Mouse (Mus musculus) heart, postnatal 25 days (tissue): Measurements from ENCODE around the gene Tmem190. TPM values are rescaled to one million over a fixed set of nuclear protein-coding genes. Genes with fewer than 3 reads are reported as not detected.

ENCODE experiments used
- DNase-seq: peaks from one replicate; pipeline ENCODE4 v3.0.0; 2022; ENCODE audit warnings: low spot score
- intact Hi-C: fragments of 180-260 bp; cut with DNase I; formaldehyde crosslinking; loops from one replicate; pipeline ENCODE4 v1.15.1; 2025
- total RNA-seq, 2 experiments: library from RNA; stranded (reverse); gene quantifications; 2 replicates each; pipeline ENCODE4 v1.2.3; 2021

Tmem190 gene
- total RNA-seq = not detected

DNA sequence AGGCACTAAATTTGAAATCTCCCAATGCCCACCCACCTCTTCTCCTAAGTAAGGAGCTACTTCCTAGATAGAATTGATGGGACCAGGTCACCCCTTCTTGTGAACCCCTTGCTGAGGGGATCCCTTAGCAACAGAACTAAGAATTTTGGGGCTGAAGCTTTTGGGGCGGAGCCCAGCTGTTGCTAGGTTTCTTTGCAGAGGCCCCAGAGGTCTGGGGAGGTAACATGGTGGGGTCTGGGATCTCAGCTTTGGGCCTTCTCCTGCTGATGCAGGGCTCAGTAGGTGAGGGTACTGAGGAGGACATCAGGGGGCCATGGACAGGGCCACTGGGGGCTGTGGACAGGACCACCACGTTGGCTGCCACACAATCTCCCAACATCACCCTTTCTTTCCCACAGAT, at the start of gene Tmem190, which contains the start of gene Il11:
TSS of gene Tmem190 (plus strand) at position 179 of the 400 bp plus-strand sequence.
TSS of gene Il11 (minus strand) at position 101 of the 400 bp plus-strand sequence.
- intact Hi-C loops = no loop called here
- no peak for DNase-seq

DNA sequence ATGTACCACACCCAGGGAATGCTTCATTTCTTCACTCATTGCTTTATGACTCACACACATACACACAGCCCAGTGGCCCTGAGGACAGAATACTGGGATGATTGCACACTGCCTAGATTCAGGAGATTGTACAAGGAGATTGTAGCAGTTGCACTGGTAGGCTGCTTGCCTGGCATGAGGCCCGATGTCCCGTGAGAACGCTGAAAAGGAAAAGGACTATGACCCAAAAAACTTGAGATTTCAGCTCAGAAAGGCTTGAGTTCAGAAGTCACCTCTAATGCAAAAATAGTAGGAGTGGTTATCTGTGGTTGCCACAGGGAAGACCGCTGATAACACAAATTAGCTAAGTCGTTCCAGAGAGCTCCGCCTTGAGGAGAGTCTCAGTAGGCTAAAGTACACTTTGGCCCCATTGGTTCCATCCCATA, 49.8 kb upstream of the Tmem190 start:
- DNase-seq = no peak
- intact Hi-C loops = no loop called here

- no peak for DNase-seq
- intact Hi-C loops = no loop called here
Measured at GRCm38 (mm10) chr7:4739041-4739543, 43.6 kb upstream of the Tmem190 start.

DNA sequence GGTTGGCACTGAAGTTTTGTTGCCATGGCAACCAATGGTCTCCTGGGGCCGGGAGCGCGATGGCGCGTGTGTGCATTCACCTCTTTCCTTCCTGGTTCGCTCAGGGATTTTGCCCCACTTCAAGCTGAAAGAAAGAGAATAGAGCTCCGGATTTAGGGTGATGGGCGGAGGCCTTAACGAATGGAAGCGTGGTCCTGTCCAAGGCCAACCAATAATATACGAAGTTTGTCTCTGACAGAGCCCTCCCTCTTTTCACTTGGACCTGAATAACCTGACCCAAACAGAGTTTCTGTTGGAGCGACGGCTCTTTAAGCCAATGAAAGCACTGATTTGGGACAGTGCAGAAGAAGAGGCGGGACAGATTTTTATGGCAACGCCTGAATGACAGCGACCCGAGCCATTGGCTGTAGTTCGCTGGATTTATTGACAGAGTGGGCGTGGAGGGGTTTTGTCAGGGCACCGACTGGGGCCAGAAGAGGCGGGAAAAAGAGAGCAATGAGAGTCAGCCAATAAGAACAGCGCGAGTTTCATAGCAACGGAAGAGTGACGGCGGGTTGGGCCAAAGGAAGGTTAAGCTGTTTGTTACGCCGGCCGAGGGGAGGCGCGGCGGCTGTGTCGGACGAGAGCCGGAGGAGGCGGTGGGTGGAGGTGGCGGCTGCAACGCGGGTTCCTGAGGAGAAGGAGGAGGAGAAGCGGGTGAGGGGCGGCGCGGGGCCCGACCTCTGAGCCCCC, 43.0 kb upstream of the Tmem190 start, which contains the start of gene Kmt5c:
TSS of gene Kmt5c (plus strand) at position 572 of the 732 bp plus-strand sequence.
- intact Hi-C loops = loop anchor here (2.0 to 5.0 kb wide), 3 partner anchors 49 to 128 kb away; partner anchors contain the start of genes Hspbp1 and Tmem238
- peak; percentile 99 for DNase-seq

DNA sequence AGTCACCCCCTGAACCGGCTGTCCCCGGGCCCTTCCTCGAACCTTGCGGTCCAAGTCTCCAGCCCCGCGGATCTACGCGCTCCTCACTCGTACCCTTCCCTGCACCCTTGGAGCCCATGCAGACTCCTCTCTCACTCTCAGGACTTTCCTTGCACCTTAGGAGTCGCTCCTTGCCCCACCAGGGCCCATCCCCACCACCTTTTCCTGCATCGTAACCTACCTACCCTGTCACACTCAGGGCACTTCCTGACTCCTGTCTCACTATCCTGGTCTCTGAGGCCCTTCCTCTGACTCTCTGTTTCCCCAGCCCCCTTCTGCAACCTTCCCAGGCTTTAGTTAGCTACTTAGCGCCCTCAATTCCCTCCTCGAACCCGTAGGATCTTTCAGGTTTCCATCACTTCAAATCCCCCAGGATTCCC, 42.4 kb upstream of the Tmem190 start:
- no peak for DNase-seq
- intact Hi-C loops = loop anchor here (2.0 to 5.0 kb wide), 3 partner anchors 48 to 127 kb away; partner anchors contain the start of genes Hspbp1 and Tmem238

DNA sequence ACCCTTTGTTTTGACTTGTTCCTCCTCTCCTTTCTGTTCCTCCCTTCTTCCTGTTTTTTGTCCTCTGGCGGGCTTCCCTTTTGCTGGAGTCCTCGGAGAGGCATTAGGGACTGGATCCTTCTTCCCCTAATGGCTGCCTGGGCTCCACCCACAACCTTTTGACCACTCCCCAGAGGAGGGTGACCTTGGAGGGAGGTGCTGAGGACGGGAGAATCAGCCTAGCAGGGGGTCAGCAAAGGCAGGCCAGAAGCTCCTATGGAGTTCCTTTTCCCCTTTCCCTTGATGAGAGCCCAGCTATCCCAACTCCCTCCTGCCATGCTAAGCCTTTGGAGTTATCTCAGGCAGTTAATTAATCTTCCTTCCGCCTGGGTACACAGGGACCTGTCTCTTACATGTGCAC, 41.6 kb upstream of the Tmem190 start:
- intact Hi-C loops = loop anchor here (2.0 to 5.0 kb wide), 3 partner anchors 48 to 126 kb away; partner anchors contain the start of genes Hspbp1 and Tmem238
- DNase-seq = peak; percentile 62

DNA sequence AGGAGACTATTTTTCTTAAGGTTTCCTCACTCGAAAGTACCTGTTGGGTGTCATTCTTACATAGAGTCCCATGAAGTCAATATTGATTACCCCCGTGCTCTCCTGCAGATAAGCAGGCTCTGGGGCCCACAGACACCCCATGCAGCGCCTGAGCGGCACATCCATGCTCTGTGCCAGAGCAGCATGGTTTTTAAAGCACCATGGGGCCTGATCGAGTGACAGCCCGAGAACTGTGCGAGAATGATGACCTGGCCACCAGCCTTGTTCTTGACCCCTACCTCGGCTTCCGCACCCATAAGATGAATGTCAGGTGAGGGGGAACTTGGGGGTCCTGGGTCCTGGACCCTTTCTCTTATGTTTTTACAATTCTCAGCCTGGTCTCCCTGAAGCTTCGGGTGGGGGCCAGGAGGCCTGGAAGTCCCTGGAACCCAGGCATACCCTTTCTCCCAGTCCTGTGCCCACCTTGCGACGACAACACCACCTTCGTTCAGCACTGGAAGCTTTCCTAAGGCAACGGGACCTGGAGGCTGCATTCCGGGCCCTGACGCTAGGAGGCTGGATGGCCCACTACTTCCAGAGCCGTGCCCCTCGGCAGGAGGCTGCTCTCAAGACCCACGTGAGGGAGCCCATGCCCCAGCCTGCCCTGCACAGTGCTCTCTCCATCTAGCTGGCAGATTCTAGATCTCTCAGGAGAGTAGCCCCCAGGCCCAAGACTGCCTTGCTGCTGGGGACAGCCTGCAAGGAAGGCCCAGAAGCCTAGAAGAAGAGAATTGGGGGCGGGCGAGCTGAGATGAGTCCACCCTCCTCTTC, 40.9 kb upstream of the Tmem190 start:
- intact Hi-C loops = loop anchor here (2.0 to 5.0 kb wide), 3 partner anchors 47 to 125 kb away; partner anchors contain the start of genes Hspbp1 and Tmem238

DNA sequence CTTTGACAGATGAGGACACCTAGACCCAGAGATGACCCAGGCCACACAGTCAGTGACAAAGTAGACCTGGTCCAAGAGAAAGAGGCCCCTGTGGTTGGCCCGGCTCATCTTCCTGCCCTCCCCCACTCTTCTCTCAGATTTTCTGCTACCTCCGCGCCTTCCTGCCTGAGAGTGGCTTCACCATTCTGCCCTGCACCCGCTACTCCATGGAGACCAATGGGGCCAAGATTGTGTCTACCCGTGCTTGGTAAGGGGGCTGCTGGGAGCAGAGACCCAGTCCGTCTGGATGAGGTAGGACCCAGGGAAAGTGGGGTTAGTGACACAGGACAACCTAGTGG, 40.3 kb upstream of the Tmem190 start:
- intact Hi-C loops = loop anchor here (5.0 kb wide), 2 partner anchors 55 to 125 kb away; partner anchors contain the start of gene Hspbp1
- DNase-seq = no peak

More for the DNA sequence above, 40.9 kb upstream of the Tmem190 start:
- no peak for DNase-seq

DNA sequence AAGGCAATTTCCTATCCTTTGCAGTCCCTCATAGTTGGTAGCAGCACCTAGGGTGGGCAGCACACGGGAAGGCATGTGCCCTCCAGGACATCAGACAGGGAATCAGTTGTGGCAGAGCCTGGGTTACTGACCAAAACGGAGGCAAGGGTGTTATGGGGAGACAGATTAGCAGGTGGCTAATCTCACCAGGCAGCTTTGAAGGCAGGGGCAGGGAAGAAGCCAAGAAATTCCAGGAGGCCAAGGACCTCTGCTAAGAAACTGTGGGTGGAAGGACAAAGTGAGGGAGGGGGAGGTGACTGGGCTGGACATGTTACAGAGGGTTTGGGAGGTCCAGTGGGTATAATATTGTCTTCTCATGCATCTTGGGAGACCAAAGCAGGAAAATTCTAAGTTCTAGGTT, 39.4 kb upstream of the Tmem190 start:
- no peak for DNase-seq
- intact Hi-C loops = loop anchor here (5.0 kb wide), 2 partner anchors 56 to 124 kb away; partner anchors contain the start of gene Hspbp1

DNA sequence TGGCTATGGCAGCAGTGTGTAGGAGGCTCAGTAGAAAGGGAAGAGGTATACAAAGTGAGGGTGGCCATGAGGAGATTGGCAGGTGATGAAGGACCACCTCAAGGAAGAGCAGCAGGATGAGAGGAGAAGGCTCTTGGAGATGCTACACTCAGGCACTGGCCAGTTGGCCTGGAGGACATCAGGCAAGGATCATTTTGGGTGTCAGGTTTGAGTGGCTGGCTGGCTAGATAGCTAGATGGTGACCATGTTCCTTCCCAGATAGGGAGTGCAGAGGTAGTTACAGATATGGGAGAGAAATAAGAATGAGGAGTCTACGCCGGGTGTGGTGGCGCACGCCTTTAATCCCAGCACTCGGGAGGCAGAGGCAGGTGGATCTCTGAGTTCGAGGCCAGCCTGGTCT, 37.9 kb upstream of the Tmem190 start:
- DNase-seq = no peak
- intact Hi-C loops = loop anchor here (5.0 kb wide), 2 partner anchors 58 to 122 kb away; partner anchors contain the start of gene Hspbp1

- intact Hi-C loops = no loop called here
- no peak for DNase-seq
Measured at GRCm38 (mm10) chr7:4746326-4746980, 36.3 kb upstream of the Tmem190 start.

DNA sequence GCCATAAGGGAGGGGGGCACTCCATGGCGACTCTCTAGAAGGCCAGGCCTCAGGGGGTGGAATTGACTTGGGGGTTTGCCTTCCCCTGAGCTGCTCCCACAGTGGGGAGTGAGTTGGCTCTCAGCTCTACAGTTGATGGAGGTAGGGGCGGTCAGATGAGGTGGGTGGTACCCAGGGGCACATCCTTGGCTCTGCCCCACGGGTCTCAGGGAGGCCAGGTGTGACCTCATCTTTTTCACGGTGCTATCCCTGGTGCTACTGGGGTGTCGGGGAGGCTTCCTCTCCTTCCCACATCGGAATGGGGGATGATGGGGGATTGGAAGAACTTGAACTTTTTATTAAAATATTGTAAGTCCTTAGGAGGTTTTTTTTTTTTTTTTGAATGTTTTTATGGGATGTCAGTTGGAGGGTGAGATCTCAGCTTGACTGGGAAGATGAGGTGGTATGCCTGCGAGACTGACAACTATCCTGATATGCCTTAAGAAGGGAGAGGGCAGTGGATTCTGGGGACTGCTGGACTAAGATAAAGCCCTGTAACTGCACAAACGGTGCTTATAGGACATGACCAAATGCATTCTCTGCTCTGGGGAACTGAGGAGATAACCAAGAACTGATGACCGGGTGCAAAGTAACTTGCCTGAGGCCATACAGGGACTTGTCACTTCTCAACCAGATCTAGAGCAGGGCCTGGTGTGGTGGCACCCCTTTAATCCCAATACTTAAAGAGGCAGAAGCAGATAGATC, 35.4 kb upstream of the Tmem190 start:
- intact Hi-C loops = no loop called here
- no peak for DNase-seq

GRCm38 (mm10) chr7:4748321-4748720, 34.4 kb upstream of the Tmem190 start:
- intact Hi-C loops = no loop called here

GRCm38 (mm10) chr7:4749169-4749568, 33.6 kb upstream of the Tmem190 start:
- DNase-seq = no peak
- intact Hi-C loops = no loop called here

More at GRCm38 (mm10) chr7:4748321-4748720, 34.4 kb upstream of the Tmem190 start:
- DNase-seq = no peak

GRCm38 (mm10) chr7:4751971-4752820, 30.5 kb upstream of the Tmem190 start:
- intact Hi-C loops = no loop called here
- DNase-seq = no peak

DNA sequence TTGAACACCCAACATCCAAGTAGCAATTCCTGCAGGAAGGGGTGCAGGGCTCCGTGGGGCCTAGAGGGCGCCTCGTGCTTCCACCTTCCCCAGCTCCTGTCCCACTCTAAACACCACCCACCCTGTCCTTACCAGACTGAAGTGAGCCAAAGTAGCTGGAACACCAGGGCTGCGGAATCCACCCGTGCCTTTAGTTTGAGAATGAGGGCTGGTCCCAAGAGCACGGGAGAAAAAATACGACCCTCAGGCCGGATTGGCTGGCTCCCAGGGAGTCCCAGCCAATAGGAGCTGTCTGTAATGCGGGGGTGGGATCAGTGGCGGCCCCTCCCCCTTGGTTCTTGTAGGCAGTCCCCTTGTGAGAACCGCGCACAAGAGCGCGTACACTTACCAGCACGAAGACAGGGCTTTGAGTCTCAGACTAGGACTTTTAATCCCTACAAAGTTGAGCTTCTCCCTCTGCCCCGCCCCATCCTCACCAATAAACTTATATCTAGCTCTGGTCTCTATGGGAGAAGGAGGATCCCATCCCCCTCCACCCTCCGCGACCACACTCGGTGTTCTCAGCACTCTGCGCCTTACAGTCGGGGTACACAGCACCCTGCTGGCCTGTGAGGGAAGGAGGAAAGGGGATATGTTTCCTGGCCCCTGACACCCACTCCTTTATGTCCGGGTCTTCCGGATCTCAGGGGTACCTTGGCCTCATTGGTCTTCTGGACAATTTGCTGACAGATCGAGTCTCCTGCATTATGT, 29.7 kb upstream of the Tmem190 start, which contains the start of gene Cox6b2:
TSS of gene Cox6b2 (minus strand) at position 274 of the 750 bp plus-strand sequence.
- intact Hi-C loops = no loop called here
- peak; percentile 35 for DNase-seq

GRCm38 (mm10) chr7:4759670-4760069, 23.1 kb upstream of the Tmem190 start:
- intact Hi-C loops = no loop called here
- no peak for DNase-seq
